Mouse (Mus musculus) lung, postnatal 10 days (tissue): ENCODE data around the gene Zfp217.
"Not testable (repeated sequence)": the region's sequence is repeated elsewhere in the genome, so short reads cannot be mapped to it uniquely, and the experiment has no call there.

ENCODE experiments used
- DNase-seq: peaks from one replicate; pipeline ENCODE4 v3.0.0; 2021

The Zfp217 gene

DNA sequence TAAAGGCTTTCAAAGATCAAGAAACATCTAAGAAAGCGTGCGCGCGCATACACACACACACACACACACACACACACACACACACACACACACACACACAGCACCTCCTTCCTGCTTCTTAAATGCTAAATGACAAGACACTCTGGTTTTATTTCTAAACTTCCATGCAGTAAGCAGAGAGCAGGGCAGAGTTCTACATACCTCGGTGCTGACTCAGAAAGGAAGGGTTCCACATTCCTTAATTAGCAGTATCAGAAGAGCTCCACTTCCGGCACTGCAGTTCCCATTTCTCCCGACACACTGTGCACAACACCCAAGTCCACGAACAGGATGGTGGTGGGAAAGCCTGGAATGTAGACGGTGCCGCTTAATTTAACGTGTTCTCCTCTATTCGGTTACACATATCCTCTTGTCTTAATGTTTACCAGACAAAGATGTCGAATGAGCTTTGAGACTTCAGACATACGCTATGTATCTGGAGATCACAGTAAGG lies at the start of gene Zfp217:
Gene Zfp217 (minus strand): TSS at position 443 of the 493 bp plus-strand sequence.
- peak; percentile 69 for DNase-seq

DNA sequence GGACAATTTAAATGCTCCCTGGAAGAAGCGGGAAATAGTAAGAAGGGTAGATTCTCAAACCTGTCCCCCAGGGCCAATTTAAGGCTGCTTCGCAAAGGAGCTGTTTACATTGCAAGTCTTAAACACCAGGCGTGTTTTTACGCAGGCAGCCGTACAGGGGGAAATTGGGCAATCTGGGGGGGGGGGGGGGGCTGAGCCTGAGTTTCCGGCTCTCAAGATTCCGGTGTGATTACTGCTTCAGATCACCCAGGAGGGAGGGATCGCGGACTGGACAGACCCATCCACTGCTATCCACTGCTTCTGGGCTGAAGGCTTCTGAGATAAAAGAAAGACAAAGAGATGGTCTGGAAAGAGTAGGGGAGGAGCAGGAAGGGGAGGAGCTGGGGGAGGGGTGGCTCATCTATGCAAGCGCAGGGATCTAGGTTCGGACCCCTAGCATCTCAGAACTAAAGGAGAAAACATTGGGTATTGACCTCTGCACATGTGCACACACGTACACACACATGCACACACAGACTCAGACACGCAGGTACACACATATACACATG lies 47.7 kb upstream of the Zfp217 start:
- no peak for DNase-seq

DNA sequence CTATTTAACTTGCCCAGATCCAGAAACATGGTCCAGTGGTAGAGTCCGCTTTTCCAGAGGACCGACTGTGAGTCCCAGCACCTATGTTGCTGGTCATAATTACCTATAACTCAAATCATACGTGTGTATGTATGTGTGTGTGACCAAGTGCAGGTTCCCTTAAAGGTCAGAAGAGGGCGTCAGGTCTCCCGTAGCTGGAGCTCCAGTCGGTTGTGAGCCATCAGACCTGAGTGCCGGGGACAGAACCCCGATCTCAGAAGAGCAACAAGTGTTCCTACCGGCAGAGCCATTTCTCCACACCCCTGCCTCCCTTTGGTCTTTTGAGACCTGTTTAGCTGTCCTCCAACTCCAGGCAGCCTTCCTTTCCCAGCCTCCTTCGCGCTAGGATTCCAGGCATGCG lies 46.9 kb upstream of the Zfp217 start:
- no peak for DNase-seq

DNA sequence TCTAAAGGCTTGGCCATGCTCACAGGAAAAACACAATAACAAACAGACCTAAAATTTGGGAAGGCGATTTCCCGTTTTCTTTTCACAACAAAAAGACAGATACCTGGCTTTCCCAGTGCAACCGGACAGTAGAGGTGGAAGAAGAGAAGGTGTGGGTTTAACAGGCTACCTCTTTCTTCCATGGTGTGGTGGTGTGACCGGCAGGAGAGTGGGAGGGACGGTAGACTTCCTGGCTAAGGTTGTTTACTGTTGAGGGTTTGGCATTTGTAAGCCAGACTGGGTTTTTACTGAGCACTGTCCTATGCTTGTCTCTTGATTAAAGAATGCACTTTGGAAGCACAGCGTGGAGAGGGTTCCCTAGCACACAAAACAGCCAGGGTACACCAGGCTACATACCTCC lies 45.9 kb upstream of the Zfp217 start:
- no peak for DNase-seq

DNA sequence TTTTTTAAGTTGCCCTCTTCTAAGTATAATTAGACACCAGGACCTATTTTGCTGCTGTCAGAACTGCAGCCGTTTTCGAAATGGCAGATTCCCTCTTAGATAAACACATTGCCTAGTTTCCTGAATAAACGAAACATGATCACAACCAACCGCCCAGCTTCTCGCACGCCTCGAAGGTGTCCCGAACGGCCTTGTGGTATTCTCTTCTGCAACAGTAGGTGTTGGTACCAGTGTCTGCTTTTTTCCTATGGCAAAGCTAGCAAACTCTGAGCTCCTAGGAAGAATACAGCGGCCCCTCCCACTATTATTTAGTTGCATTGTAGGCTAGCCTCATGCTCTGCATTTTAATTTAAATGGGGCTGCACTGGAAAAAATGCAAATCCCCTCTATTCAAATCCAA lies 45.3 kb upstream of the Zfp217 start:
- DNase-seq, result no peak

DNA sequence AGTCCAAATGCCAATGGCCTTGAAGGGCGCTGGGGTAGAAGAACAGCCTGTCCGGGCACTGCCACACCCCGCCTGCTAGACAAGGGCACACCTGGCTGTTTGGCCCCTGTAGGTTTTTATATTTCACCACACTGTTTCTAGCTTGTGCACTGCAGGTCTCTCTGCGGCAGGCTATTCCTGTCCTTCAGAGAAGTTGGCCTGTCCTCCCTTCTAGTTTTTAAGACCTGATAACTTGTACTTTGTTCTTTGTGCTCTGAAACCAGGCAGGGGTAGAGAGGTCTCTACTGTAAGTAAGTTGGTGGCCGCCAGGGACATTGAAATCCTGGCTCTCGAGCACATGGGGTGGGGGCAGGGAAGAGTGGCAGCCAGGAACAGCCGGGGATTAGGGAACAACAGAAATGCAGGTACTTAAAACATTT lies 44.8 kb upstream of the Zfp217 start:
- peak; percentile 72 for DNase-seq

DNA sequence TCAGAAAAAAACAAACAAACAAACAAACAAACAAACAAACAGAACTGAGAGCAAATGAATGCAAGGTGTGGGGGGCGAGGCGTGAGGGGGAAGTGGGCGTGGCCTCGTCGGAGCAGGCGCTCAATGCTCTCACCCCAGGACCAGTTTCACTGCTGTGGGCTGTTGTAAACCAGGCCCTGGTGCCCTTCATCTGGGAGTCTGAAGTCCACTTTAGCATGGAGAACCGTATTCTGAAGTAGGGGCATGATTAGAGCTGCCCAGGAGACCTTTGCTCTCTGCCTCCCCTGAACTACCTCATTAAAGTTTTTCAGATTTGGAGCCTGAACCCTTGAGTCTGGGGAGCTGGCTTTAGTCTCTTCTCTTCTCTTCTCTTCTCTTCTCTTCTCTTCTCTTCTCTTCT lies 40.8 kb upstream of the Zfp217 start:
- DNase-seq, result no peak

DNA sequence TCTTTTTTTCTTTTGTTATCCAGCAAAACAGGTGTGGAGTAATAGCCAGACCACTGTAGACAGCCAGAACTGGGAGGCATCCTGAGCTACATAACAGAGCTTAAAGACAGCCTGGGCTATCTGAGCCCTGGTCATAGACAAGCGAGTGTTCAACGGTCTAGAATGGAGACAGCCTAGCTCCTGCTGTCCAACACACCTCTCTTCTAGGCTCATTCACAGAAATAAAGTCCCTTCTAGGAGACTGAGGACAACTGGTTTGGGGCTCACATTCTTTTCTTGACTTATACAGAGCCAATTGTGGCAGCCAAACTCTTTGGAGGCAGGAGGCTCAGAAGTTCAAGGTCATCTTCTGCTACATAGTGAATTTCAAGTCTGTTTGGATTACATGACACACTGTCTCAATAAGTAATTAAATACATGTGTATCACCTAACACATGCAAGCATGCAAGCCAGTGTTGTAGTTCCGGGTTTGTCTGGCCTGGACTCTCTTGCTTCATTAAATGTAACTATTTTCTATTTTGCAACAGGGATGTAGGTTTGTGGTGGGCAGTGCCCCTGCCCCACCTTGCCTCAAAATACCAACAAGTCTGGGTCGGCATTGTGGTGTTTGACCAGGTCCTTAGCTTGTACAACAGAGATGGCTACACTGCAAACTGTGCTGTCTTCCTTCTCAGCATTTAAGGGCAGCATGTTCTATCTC lies 37.4 kb upstream of the Zfp217 start:
- DNase-seq, result no peak

DNA sequence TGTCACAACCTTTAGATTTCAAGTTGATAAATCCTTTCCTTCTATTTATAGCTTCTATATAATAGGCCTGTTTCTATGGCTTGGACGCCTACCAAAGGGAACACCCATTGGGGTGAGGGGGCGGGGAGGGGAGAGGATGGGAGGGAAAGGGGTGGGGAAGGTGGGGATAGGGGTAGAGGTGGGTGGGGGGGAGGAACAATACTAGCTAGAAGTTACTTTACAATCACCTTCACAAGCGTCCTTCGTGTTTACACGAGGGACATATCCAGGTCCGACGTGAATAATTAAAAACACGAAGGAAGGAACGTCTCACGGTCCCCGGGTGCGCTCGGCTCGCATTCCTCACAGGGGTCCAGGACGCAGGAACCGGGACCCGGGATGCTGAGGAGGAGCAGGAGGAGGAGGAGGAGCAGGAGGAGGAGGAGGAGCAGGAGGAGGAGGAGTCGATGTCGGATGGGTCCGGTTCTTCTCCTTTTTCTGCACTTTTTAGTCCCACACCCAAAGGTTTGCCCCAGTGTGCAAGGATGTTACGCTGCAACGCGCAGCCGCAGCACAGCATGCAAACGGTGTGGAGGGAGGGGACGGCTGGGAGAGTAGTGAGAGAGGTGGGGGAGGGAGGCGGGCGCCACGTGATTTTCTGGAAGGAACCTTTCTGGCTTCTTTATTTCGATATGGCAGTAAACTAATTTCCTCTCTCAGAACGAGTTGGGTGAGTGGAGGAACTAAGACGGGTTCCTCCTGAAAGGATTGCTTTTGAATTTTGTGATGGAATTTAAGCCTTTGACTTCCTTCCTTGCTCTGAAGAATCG lies 36.5 kb upstream of the Zfp217 start:
- peak; percentile 81 for DNase-seq

DNA sequence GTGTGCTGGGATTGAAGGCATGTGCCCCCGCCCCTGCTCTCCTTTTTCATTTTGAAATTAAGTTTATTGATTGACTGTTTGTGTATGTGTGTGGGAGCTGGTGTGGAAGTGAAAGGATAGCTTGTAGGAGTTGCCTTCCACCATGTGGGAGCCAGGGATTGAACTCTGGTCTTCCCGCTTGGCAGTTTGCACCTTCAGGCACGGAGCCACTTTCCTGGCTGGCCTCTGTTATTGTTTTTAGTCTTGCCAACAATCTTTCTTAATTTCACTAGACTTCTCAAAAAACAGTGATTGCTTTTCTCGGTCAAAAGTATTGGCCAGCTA lies 35.9 kb upstream of the Zfp217 start:
- DNase-seq, result peak; percentile 23

DNA sequence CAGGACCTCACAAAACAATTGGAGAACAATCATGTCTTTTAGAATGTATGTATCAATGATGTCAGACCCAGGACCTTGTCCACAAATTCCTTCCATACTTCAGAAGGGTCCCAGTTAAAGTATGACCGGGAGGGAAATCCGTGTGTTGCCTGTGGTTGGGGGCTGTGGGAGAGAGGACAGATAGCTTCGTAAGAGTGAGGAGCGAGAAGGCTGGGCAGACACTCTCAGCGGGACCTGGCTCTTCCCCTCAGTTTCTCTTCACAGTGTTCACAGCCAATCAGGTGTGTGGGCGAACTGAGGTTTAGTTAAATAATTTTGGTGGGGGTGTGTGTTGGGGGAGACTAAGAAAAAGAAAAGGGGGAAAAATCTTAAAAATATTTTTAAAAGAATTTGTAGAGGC lies 34.0 kb upstream of the Zfp217 start:
- DNase-seq, result no peak

DNA sequence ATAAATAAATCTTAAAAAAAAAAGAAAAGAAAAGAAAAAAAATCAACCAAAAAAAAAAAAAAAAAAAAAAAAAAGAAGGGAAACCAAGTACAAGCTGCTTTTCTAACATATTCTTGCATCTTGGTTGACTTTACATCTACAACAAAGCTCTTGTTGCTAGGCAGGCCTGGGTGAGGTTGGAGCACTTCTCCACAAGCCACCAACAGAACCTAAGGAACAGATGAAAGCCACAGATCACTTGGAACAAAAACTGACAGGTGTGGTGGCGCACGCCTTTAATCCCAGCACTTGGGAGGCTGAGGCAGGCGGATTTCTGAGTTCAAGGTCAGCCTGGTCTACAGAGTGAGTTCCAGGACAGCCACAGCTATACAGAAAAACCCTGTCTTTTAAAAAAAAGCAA lies 32.9 kb upstream of the Zfp217 start:
- DNase-seq, result not testable (repeated sequence)

DNA sequence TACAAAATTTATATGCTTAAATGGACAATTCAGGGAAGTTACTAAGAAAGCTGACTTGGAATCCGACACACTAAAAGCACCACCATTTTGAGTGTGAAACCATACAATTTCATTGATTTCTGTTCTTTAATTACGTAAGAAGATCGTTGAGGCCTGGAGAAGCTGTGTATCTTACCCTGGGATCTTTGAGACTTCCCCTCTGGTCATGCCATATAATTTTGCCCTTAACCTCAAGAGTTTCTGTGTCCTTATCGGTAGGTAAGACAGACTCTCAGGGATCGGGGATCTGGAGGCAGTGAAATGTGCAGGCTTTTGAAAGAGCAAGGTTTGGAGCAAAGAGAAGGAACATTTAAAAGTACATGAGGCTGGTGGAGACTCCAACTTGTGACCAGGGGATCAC lies 31.4 kb upstream of the Zfp217 start:
- DNase-seq, result no peak

DNA sequence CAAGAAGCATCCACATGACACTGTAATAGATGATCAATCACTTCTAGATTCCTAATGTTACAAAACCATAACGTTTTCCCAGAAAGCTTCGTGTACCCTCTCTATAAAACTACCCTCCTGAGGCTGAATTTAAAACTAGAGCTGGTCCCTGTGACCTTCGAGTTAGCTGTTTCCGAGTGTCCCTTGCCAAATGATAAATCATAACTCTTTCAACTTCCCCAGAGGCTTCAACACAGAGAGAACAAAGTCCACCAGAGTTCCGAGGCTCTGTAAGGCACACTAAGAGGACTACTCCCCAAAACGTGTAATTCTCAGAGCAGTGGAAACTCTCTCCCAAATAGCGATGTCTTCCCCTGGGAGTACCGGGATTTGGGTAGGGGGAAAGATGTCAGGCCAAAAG lies 29.4 kb upstream of the Zfp217 start:
- DNase-seq, result no peak

DNA sequence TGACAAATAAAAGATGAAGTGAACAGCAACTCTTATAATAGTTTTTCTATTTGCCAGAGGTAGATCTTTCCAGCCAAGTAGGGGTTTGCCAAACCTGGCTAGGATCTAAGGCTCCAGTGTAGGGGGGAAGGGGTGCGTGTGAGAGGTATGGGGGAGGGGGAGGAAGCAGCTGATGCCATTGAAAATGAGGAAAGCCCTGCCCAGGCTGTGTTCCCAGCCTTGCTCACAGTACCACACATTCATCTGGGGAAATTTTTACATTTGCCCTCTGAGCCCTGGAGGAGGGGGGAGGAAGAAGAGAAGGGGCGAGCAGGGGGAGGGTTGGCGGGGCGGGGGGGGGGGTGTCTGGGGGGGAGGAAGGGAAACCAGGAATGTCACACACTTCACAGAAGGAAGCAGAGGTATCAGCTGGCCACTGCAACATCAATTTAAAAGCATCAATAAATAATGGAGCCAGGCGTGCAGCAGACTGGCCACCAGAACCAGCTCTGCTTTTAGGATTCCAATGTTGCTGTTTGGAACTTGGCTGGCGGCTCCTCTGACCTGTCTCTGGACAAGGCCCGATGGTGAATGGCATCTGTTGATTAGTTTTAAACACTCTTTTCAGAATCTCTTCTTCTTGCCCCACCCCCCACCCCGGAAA lies 28.5 kb upstream of the Zfp217 start:
- no peak for DNase-seq

DNA sequence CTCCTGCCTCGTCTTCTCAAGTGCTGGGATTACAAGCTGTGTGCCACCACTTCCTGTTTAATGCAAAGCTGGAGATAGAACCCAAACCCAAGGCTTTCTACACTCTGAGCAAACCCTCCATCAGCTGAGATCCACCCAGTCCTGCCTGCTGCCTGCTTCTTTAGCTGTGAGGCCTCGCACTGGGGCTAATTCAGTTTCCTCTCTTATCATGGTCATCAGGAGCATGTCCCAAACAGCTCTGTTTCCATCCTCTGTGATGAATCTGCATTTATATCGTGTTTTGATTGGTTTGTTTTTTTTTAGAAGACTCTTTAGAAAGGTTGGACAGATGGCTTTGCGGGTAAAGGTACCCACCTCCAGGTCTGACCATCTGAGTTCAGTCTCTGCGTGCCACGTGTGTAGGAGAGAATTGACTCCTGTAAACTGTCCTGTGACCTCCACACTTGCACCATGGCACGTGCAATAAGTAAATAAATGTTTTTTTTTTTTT lies 27.8 kb upstream of the Zfp217 start:
- no peak for DNase-seq

DNA sequence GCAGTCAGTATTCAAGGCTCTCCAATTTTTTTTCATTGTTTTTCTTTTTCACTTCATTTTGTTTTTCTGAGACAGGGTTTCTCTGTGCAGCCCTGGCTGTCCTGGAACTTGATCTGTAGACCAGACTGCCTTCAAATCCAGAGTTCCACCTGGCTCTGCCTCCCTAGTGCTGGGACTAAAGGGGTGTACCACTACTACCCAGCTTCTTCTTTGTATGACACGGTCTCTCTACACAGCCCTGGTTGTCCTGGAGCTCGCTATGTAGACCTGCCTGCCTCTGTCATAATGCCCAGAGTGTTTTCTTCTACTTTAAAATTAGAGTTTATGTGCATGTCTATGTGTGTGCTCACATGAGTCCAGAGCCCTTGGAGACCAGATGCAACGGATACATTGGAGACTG lies 27.3 kb upstream of the Zfp217 start:
- DNase-seq, result no peak

DNA sequence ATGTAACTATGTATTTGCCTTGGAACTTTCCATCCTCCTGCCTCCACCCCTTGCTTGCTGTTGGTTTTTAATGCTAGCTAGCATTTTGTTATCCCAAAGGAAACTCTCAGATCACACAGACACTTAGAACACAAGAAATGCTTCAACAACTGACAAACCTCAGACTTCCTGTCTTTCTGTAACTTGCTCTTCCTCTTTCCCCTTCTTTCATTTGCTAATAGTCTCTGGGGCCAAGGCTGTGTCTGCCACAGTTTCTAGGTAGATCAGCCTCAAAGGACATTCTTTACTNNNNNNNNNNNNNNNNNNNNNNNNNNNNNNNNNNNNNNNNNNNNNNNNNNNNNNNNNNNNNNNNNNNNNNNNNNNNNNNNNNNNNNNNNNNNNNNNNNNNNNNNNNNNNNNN lies 21.2 kb upstream of the Zfp217 start:
- DNase-seq, result no peak

DNA sequence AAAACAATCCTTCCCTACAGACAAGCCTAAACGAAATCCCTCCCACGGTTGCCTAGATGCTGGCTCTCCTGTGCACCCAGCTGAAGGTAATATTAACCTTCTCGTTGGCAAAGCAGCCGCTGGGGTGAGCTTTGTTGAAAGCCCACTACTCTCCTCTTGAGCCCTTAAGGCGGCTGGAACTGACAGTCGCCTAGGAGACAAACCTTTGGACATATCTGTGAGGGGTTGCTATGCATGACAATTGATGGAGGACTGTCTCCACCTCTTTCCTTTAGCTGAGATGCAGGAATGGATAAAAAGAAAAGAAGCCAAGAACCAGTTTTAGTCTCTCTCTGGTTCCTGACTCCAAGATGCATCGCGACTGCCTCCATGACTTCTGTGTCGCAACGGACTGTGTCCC lies 17.7 kb upstream of the Zfp217 start:
- DNase-seq, result no peak

DNA sequence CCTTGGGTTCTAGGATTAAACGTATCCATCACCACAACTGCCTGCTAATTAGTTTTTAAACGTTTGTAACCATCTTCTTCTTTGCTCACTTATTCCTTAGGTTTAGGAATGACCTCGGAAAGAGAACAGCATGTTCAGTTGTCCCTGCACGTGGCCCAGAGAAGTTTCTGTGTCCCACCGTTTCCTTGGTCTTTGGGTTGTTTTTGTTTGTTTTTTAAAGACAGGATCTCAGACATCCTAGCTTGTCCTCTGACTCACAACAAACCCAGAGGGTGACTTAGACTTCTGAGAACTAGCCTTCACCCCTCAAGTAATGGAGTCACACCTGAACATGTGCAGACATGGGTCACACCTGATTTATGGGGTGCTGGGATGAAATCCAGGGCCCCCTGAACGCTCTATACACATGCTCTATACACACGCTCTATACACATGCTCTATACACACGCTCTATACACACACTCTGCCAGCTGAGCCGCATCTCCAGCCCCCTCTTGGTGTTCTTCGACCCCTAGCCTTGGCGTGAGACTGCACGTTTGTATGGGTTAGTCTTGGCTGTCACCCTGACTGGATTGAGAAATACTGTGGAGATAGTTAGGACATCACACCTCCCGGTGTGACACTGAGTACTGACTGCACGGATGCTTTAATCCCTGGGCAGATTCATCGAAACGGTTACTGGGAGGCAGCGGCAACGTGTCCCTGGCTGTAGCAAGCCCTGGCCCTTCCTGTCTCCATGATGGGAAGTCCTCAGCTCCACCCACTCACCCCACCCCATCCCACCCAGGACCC lies 16.0 kb upstream of the Zfp217 start:
- DNase-seq, result peak; percentile 48

DNA sequence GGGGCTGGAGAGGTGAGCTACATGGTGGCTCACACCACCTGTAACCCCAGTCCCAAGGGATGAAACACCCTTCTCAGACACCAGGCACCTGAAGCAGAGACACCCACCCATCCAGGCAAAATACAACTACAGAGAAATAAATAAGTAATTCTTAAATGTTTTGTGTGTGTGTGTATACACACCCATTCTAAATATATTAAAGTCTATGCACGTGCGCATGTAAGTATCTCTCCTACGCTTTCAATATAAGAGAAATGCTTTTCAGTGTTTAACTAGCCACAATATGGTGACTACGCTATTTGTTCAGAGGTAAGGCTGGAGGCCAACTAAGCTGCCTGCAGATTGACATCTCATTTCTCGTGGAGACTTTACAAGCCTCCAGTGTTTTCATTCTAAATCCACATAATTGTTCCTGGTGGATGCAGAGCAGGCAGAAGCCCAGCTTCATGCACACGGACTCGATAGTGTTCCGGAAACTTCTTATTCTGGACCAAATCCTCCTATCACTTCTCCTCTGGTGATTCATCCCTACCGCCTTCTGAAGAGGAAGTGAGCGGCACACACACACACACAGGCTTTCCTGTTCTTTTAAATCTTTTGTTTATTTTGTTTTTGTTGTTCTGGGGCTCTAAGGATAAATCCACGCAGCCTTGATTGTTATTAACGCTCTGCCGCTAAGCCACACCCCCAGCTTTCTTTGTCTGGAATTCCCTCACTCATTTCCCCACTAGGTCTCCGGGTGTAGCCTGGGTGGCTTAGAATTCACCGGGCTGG lies 12.1 kb upstream of the Zfp217 start:
- peak; percentile 43 for DNase-seq

DNA sequence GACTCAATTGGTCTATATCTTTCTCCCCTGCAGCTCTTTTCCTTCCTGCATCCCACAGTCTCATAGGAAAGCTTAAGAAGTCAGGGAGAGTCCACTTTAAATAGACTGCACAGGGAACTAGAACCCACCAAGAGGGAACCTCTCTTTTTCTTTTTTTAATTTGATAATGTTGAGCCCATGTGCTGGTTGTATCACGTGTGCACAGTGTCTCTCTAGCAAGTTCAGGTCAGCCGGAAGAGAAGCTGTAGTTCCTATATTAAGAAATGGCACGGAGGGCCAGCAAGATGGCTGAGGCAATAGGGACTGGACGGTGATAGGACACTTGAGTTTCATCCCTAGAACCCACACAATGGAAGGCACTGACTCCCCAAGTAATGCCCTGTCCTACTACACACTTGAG lies 11.1 kb upstream of the Zfp217 start:
- no peak for DNase-seq
